Comparison of ENCODE assay signal across 25 mouse cellular contexts in genomic region chr7:46365810-46366209, GRCm38 (mm10). TPM values are rescaled to one million over a fixed set of nuclear protein-coding genes. Genes with fewer than 3 reads are reported as not detected.
A peak's percentile ranks its signal among the peaks of the same experiment; 100 is the strongest.
DNase-seq lines count a peak whose midpoint lies in the region; ATAC-seq and TF ChIP-seq lines count a peak whose summit lies in the region.
"Had no signal": no experiment of that assay in that cellular context is flagged by ENCODE, and none has a peak within 500 bp of the region (broad histone marks: within the 10 kb centered on the region; RNA-seq: fewer than 3 reads in every experiment).

No protein-coding gene starts in this region.

- no peak overlapping the region for H3K4me2 ChIP-seq in limb, embryonic 15.5 days
- no peak overlapping the region for H3K4me2 ChIP-seq in myocyte (ENCODE audit: low read depth)
- H3K4me2 ChIP-seq: embryonic facial prominence, embryonic 12.5 days; embryonic facial prominence, embryonic 15.5 days; forebrain, embryonic 12.5 days had no signal

- H3ac ChIP-seq in myocyte (ENCODE audit: control insufficient read depth, insufficient read length), result no peak overlapping the region

- peak; percentile 53; the same call in 1 of the 2 replicates for ATAC-seq in limb, embryonic 15.5 days (ENCODE audit: insufficient number of reproducible peaks, low FRiP score, low TSS enrichment, low read depth)
- ATAC-seq: forebrain, embryonic 14.5 days; forebrain, embryonic 16.5 days had no signal

- H3K79me2 ChIP-seq in myocyte (ENCODE audit: control insufficient read depth, insufficient read depth), result no peaks in the 10 kb centered on the region

- no peaks in the 10 kb centered on the region for H3K36me3 ChIP-seq in limb, embryonic 15.5 days
- H3K36me3 ChIP-seq in myocyte (ENCODE audit: control insufficient read depth, insufficient read depth), result no peaks in the 10 kb centered on the region
- H3K36me3 ChIP-seq: embryonic facial prominence, embryonic 12.5 days; embryonic facial prominence, embryonic 15.5 days; forebrain, embryonic 10.5 days; forebrain, embryonic 12.5 days had no signal

- no peak overlapping the region for H3K4me3 ChIP-seq in limb, embryonic 15.5 days
- H3K4me3 ChIP-seq in myocyte, result no peak overlapping the region
- H3K4me3 ChIP-seq: embryonic facial prominence, embryonic 12.5 days; embryonic facial prominence, embryonic 15.5 days; erythroblast, embryonic 14.5 days; forebrain, embryonic 10.5 days; forebrain, embryonic 12.5 days had no signal

- H3K9ac ChIP-seq in limb, embryonic 15.5 days, result no peak overlapping the region
- H3K9ac ChIP-seq: embryonic facial prominence, embryonic 12.5 days; embryonic facial prominence, embryonic 15.5 days; forebrain, embryonic 12.5 days had no signal

- intact Hi-C loops in heart, postnatal 14 days (cut with DNase I), result no loop called here

- H3K9me3 ChIP-seq in limb, embryonic 15.5 days, result no peaks in the 10 kb centered on the region
- H3K9me3 ChIP-seq: embryonic facial prominence, embryonic 12.5 days; embryonic facial prominence, embryonic 15.5 days; forebrain, embryonic 10.5 days; forebrain, embryonic 12.5 days had no signal

- 74% methylated on average over 1 of the region's 1 CpGs for WGBS in limb, embryonic 15.5 days

- TF ChIP-seq POLR2A in myocyte (IDR thresholded peaks at IDR 0.05; ENCODE audit: insufficient read length, low read depth), result no peak

- no peak overlapping the region for H3K27ac ChIP-seq in limb, embryonic 15.5 days
- H3K27ac ChIP-seq: embryonic facial prominence, embryonic 12.5 days; embryonic facial prominence, embryonic 15.5 days; forebrain, embryonic 10.5 days; forebrain, embryonic 12.5 days had no signal

- no peaks in the 10 kb centered on the region for H3K27me3 ChIP-seq in limb, embryonic 15.5 days
- no peaks in the 10 kb centered on the region for H3K27me3 ChIP-seq in myocyte (ENCODE audit: control insufficient read depth, insufficient read depth, insufficient read length)
- H3K27me3 ChIP-seq: embryonic facial prominence, embryonic 12.5 days; embryonic facial prominence, embryonic 15.5 days had no signal

- peak; percentile 77 for DNase-seq in heart, adult 11 months
- no peak for DNase-seq in heart, postnatal 14 days
- no peak for DNase-seq in layer of hippocampus, adult 9-10 months (ENCODE audit: low spot score)
- DNase-seq: adrenal gland, adult 2 months; adrenal gland, postnatal 10 days; adrenal gland, postnatal 25 days; cerebellum, adult 11 months; cerebellum, adult 18-20 months; cerebellum, adult 8-10 months; cerebellum, adult 9-11 months; cerebellum, postnatal 14 days; cerebellum, postnatal 36 days; embryo, embryonic 11 days had no signal

- H3K4me1 ChIP-seq in limb, embryonic 15.5 days, result no peaks in the 10 kb centered on the region
- H3K4me1 ChIP-seq: embryonic facial prominence, embryonic 12.5 days; embryonic facial prominence, embryonic 15.5 days; forebrain, embryonic 10.5 days; forebrain, embryonic 12.5 days had no signal

TF ChIP-seq in myocyte, 11 proteins besides CTCF, POLR2A, EP300 and RAD21:
- TF ChIP-seq TCF3 (IDR thresholded peaks at IDR 0.05; ENCODE audit: insufficient read length, low read depth) (peak; percentile 87), USF1 (IDR thresholded peaks at IDR 0.05; ENCODE audit: low read depth) (no peak), MYOD1 (IDR thresholded peaks at IDR 0.05; ENCODE audit: control insufficient read depth in 1 of 3, insufficient read length in 2 of 3, low read depth in 2 of 3) (peak; percentile 44 to 92 (median 91)), TCF12 (IDR thresholded peaks at IDR 0.05; ENCODE audit: insufficient read depth, poor library complexity, severe bottlenecking) (peak; percentile 86), E2F4 (IDR thresholded peaks at IDR 0.05; ENCODE audit: insufficient read depth) (no peak), REST (IDR thresholded peaks at IDR 0.05; ENCODE audit: insufficient read depth, insufficient read length) (no peak), MAX (IDR thresholded peaks at IDR 0.05; ENCODE audit: low read depth) (no peak), CEBPB (IDR thresholded peaks at IDR 0.05; ENCODE audit: insufficient read depth, poor library complexity, severe bottlenecking) (no peak), MYOG (IDR thresholded peaks at IDR 0.05; ENCODE audit: control insufficient read depth in 1 of 3, insufficient read depth in 1 of 3, insufficient read length in 2 of 3, low read depth in 2 of 3) (peak; percentile 58 to 92 (median 63)), SRF (IDR thresholded peaks at IDR 0.05; ENCODE audit: control insufficient read depth, insufficient read length, low read depth) (no peak)

RNA-seq across cellular contexts. Expression of gene Myod1, which starts 10.5 kb away (rescaled TPM):
- not detected for total RNA-seq in heart, postnatal 14 days (2021)
- polyA plus RNA-seq in limb, embryonic 15.5 days (2015; fragmentation: Nextera tagmentation; extraction: Ambion mirVana), result 35.8 and 56.9 TPM in 2 replicates
- polyA plus RNA-seq in myocyte (2012; fragmentation: generic; extraction: Trizol), result 396 TPM
- total RNA-seq: adrenal gland, adult 2 months; adrenal gland, postnatal 25 days; common myeloid progenitor, adult 5-6 weeks; ES-E14; MEL had no signal
- polyA plus RNA-seq: adrenal gland, adult 2 months; erythroblast, embryonic 14.5 days; forebrain, embryonic 10.5 days; forebrain, embryonic 14.5 days had no signal

RNA-seq across cellular contexts. Expression of gene Kcnc1, which starts 30.5 kb away (rescaled TPM):
- total RNA-seq in heart, postnatal 14 days (2021), result under 1 TPM; 0.05 TPM
- 0.37 and 0.45 TPM in 2 replicates for polyA plus RNA-seq in limb, embryonic 15.5 days (2015; fragmentation: Nextera tagmentation; extraction: Ambion mirVana)
- polyA plus RNA-seq in myocyte (2012; fragmentation: generic; extraction: Trizol), result 0.07 TPM
- total RNA-seq: MEL had no signal
